Comparison of ENCODE assay signal across 12 mouse cellular contexts in genomic region chr2:44341091-44341571, GRCm38 (mm10).
DNase-seq lines count a peak whose midpoint lies in the region; ATAC-seq lines count a peak whose summit lies in the region.
"Had no signal": no experiment of that assay in that cellular context is flagged by ENCODE, and none has a peak within 500 bp of the region (broad histone marks: within the 10 kb centered on the region; RNA-seq: fewer than 3 reads in every experiment).

No protein-coding gene starts in this region.

- H3K4me3 ChIP-seq in forebrain, embryonic 14.5 days (ENCODE audit: low read depth, low read length) = no peak overlapping the region
- H3K4me3 ChIP-seq in forebrain, embryonic 11.5 days (ENCODE audit: low read depth, low read length) = no peak overlapping the region
- H3K4me3 ChIP-seq in liver, embryonic 12.5 days = no peak overlapping the region
- H3K4me3 ChIP-seq: myocyte had no signal

- H3K36me3 ChIP-seq in forebrain, embryonic 14.5 days (ENCODE audit: control insufficient read depth, insufficient read depth, low read length) = no peaks in the 10 kb centered on the region
- H3K36me3 ChIP-seq in forebrain, embryonic 11.5 days (ENCODE audit: control insufficient read depth, insufficient read depth, low read length) = no peaks in the 10 kb centered on the region
- no peaks in the 10 kb centered on the region for H3K36me3 ChIP-seq in liver, embryonic 12.5 days

- no peaks in the 10 kb centered on the region for H3K9me3 ChIP-seq in forebrain, embryonic 14.5 days (replicated peaks; ENCODE audit: control insufficient read depth, low read length)
- H3K9me3 ChIP-seq in forebrain, embryonic 11.5 days (ENCODE audit: control insufficient read depth, low read length) = no peaks in the 10 kb centered on the region
- no peaks in the 10 kb centered on the region for H3K9me3 ChIP-seq in liver, embryonic 12.5 days (replicated peaks)

- peaks cover 8% of the 10 kb centered on the region for H3K4me1 ChIP-seq in forebrain, embryonic 14.5 days (ENCODE audit: control insufficient read depth, insufficient read depth, low read length)
- H3K4me1 ChIP-seq in forebrain, embryonic 11.5 days (replicated peaks; ENCODE audit: control insufficient read depth, insufficient read depth, low read length) = no peaks in the 10 kb centered on the region
- H3K4me1 ChIP-seq in liver, embryonic 12.5 days = no peaks in the 10 kb centered on the region

- peak; percentile 81 for DNase-seq in forebrain, embryonic 14.5 days (ENCODE audit: low spot score)
- DNase-seq in forebrain, embryonic 11.5 days (ENCODE audit: low spot score) = no peak
- DNase-seq in right cerebral cortex, adult 18-20 months = peak; percentile 63
- DNase-seq in right cerebral cortex, postnatal 14 days = no peak
- peak; percentile 45 to 57 for DNase-seq in layer of hippocampus, postnatal 36 days
- DNase-seq in embryo, embryonic 10 days (ENCODE audit: low spot score) = no peak
- DNase-seq in thymus, postnatal 25 days = no peak
- DNase-seq: kidney, postnatal 14 days had no signal

- H3K27me3 ChIP-seq in forebrain, embryonic 14.5 days (replicated peaks; ENCODE audit: control insufficient read depth, insufficient read depth, low read length) = no peaks in the 10 kb centered on the region
- H3K27me3 ChIP-seq in forebrain, embryonic 11.5 days (ENCODE audit: control insufficient read depth, insufficient read depth, low read length) = no peaks in the 10 kb centered on the region
- no peaks in the 10 kb centered on the region for H3K27me3 ChIP-seq in liver, embryonic 12.5 days (replicated peaks)

- H3K9ac ChIP-seq in forebrain, embryonic 14.5 days (ENCODE audit: low read length) = no peak overlapping the region
- no peak overlapping the region for H3K9ac ChIP-seq in forebrain, embryonic 11.5 days (ENCODE audit: low read length)
- no peak overlapping the region for H3K9ac ChIP-seq in liver, embryonic 12.5 days
- H3K9ac ChIP-seq: liver, embryonic 14.5 days had no signal

- peak; percentile 82 for ATAC-seq in forebrain, embryonic 14.5 days
- ATAC-seq in forebrain, embryonic 11.5 days (replicated peaks; ENCODE audit: low FRiP score) = no peak
- no peak for ATAC-seq in liver, embryonic 12.5 days

- H3K27ac ChIP-seq in forebrain, embryonic 14.5 days (ENCODE audit: low read depth, low read length) = peak overlapping the region; percentile 29; the same call in 1 of the 2 replicates
- H3K27ac ChIP-seq in forebrain, embryonic 11.5 days (ENCODE audit: low read depth, low read length) = no peak overlapping the region
- H3K27ac ChIP-seq in liver, embryonic 12.5 days = no peak overlapping the region
- H3K27ac ChIP-seq: liver, embryonic 14.5 days; macrophage had no signal

- 40% methylated on average over 10 of the region's 10 CpGs for WGBS in forebrain, embryonic 14.5 days
- WGBS in forebrain, embryonic 11.5 days = 84% methylated on average over 10 of the region's 10 CpGs
- 82% methylated on average over 10 of the region's 10 CpGs for WGBS in liver, embryonic 12.5 days (ENCODE audit: insufficient replicate concordance)

- H3K4me2 ChIP-seq in forebrain, embryonic 14.5 days (ENCODE audit: low read length) = no peak overlapping the region
- H3K4me2 ChIP-seq in forebrain, embryonic 11.5 days (ENCODE audit: low read depth, low read length, severe bottlenecking) = no peak overlapping the region
- H3K4me2 ChIP-seq in liver, embryonic 12.5 days = no peak overlapping the region

Comparison
In these comparisons a context has a peak if more than half of its experiments do, and no peak if none do; other contexts are left out.
1. DNase-seq: peak in forebrain, embryonic 14.5 days (single experiment), right cerebral cortex, adult 18-20 months (single experiment) and layer of hippocampus, postnatal 36 days (2 of 2); none in forebrain, embryonic 11.5 days (single experiment), right cerebral cortex, postnatal 14 days (single experiment), embryo, embryonic 10 days (single experiment) and thymus, postnatal 25 days (single experiment).